Mouse (Mus musculus) embryonic facial prominence, embryonic 11.5 days (tissue): ENCODE data around the gene Rerg. TPM values are rescaled to one million over a fixed set of nuclear protein-coding genes. Genes with fewer than 3 reads are reported as not detected.
"Not testable (repeated sequence)": the region's sequence is repeated elsewhere in the genome, so short reads cannot be mapped to it uniquely, and the experiment has no call there.

Experiments used
- ATAC-seq: fragments of 200-750 bp; cut with Nextera tagmentation; replicated peaks from 2 replicates; pipeline ENCODE4 v1.8.0; 2017; ENCODE audit warnings: low read depth; ENCODE audit not compliant: insufficient number of reproducible peaks, low FRiP score, low TSS enrichment
- DNase-seq: peaks from one replicate; pipeline ENCODE4 v3.0.0-alpha.2; 2015; ENCODE audit warnings: low spot score
- H3K27ac ChIP-seq: fragments of 300-500 bp; sonication (generic); replicated peaks from 2 replicates; pipeline ENCODE4 v1.5.1; 2014; ENCODE audit warnings: mild to moderate bottlenecking, low read depth, low read length, control low read depth
- H3K27me3 ChIP-seq: fragments of 300-500 bp; sonication (generic); 2 replicates; pipeline ENCODE4 v1.6.1; 2014; ENCODE audit warnings: mild to moderate bottlenecking, low read length, moderate library complexity, mixed read lengths; ENCODE audit not compliant: control insufficient read depth, insufficient read depth
- H3K36me3 ChIP-seq: fragments of 300-500 bp; sonication (generic); replicated peaks from 2 replicates; pipeline ENCODE4 v1.6.1; 2014; ENCODE audit warnings: low read depth, mild to moderate bottlenecking, low read length, moderate library complexity, mixed read lengths; ENCODE audit not compliant: control insufficient read depth, insufficient read depth
- H3K4me1 ChIP-seq: fragments of 300-500 bp; sonication (generic); 2 replicates; pipeline ENCODE4 v1.6.1; 2014; ENCODE audit warnings: low read length, mixed read lengths; ENCODE audit not compliant: control insufficient read depth, insufficient read depth
- H3K4me2 ChIP-seq: fragments of 300-500 bp; sonication (generic); 2 replicates; pipeline ENCODE4 v1.6.1; 2014; ENCODE audit warnings: low read depth, mild to moderate bottlenecking, control low read depth, low read length, moderate library complexity
- H3K4me3 ChIP-seq: fragments of 300-500 bp; sonication (generic); 2 replicates; pipeline ENCODE4 v1.5.1; 2014; ENCODE audit warnings: low read depth, low read length, control low read depth
- H3K9ac ChIP-seq: fragments of 300-500 bp; sonication (generic); replicated peaks from 2 replicates; pipeline ENCODE4 v1.6.1; 2014; ENCODE audit warnings: mild to moderate bottlenecking, control low read depth, low read length
- H3K9me3 ChIP-seq: fragments of 300-500 bp; sonication (generic); replicated peaks from 2 replicates; pipeline ENCODE4 v1.6.1; 2016; ENCODE audit warnings: mild to moderate bottlenecking, low read length, inconsistent platforms, mixed read lengths; ENCODE audit not compliant: control insufficient read depth
- WGBS: fragments of 180-500 bp; shearing (Covaris S2); extraction: QIAGEN DNeasy Blood & Tissue Kit; methylation state at CpG from one replicate; pipeline ENCODE4 v1.1.7; 2014; 5-methylcytosine and 5-hydroxymethylcytosine counted together
- polyA plus RNA-seq: library from polyadenylated mRNA; unstranded; fragments of >200 nt; fragmentation: Nextera tagmentation; extraction: Ambion mirVana; gene quantifications from 2 replicates; pipeline ENCODE4 v1.2.1, GENCODE M21; 2014

Gene Rerg
- polyA plus RNA-seq, 1 experiment from 2014 or later: 7.6 TPM

DNA sequence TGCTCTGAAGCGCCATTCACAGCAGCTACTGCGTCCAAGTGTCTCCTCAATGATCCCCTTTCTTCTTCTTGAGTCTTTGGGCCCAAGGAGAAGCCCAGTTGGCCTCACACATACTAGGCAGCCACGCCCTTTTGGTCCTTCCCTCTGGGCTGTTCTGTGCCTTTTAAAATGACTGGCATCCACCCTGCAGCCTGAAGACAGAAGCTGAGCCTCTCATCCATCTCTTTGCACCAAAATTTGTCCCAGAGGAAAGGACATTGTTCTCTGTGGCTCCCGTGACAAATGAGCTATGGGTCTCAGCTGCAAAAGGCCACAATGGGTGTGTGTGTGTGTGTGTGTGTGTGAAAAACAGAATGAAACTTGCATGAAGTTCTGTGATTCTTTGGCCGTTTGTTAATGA lies 109.7 kb downstream of the Rerg start:
- WGBS: 64% methylated on average over 5 of the region's 5 CpGs
- Histone ChIP-seq H3K4me3 (no peak overlapping the region), H3K9ac (no peak overlapping the region), H3K4me2 (no peak overlapping the region), H3K36me3 (no peaks in the 10 kb centered on the region), H3K27ac (no peak overlapping the region), H3K4me1 (no peaks in the 10 kb centered on the region), H3K9me3 (no peaks in the 10 kb centered on the region), H3K27me3 (no peaks in the 10 kb centered on the region)
- DNase-seq (no peak), ATAC-seq (no peak)

DNA sequence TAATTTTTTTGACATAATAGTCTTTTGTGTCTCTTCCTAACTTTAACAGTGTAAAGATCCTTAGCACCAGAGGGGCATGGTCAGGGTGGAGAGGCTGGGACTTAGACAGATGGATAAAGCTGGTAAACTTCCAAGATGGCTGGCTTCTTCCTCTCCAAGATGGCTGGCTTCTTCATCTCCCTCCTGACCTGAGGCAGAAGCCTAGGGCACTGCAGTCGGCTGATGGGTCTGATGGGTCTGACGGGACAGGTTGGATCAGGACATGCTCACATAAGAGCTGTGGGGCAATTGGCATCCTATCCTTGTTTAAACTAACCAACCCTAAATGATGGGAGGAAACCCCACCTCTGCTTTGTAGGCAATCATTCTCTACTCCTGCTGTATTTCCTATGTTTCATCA lies 112.0 kb downstream of the Rerg start:
- H3K27ac ChIP-seq: no peak overlapping the region
- no peak overlapping the region for H3K4me2 ChIP-seq
- ATAC-seq (no peak), DNase-seq (no peak)
- no peaks in the 10 kb centered on the region for H3K9me3 ChIP-seq
- WGBS: 91% methylated on average over 2 of the region's 2 CpGs
- H3K27me3 ChIP-seq: no peaks in the 10 kb centered on the region
- no peaks in the 10 kb centered on the region for H3K36me3 ChIP-seq
- H3K4me1 ChIP-seq: no peaks in the 10 kb centered on the region
- no peak overlapping the region for H3K4me3 ChIP-seq
- no peak overlapping the region for H3K9ac ChIP-seq

DNA sequence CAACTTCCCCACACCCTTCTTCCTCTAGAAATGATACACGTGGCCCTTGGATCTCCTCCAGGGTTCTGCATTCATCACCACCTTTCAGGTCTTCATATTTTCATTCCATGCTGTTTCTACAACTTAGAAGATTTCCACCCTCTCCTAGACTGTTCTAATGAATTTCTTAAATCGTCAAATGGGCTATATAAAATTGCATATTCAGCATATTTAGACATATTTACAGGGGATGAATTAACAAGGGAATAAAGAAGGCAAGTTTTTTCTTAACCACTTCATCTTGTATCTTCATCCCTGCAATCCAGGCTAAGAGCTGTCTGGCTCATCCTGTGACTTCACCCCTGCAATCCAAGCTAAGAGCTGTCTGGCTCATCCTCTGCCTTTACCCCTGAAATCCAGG lies 116.2 kb downstream of the Rerg start:
- Histone ChIP-seq H3K27me3 (no peaks in the 10 kb centered on the region), H3K27ac (no peak overlapping the region), H3K9ac (no peak overlapping the region), H3K9me3 (no peaks in the 10 kb centered on the region), H3K4me3 (no peak overlapping the region), H3K36me3 (no peaks in the 10 kb centered on the region), H3K4me1 (no peaks in the 10 kb centered on the region), H3K4me2 (no peak overlapping the region)
- 81% methylated on average over 2 of the region's 2 CpGs for WGBS
- DNase-seq (no peak), ATAC-seq (no peak)

DNA sequence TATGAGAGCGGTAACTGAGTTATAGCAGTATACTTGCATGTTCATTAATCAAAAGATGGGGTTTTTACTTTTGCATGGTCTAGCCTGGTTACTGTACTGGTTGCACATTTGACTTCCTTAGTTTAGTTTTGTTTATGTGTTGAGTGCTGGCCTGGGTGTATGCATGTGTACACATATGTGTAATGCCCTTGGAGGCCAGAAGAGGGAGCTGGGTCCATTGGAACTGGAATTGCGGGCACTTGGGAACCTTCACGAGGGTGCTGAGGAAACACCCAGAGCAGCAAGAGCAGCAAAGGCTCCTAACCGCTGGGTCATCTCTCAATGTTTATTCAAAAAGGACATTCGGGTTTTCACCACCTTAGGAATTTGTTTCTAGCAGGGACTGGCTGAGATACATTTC lies 116.8 kb downstream of the Rerg start:
- ATAC-seq (no peak; the same call in 1 of the 2 replicates), DNase-seq (peak; percentile 26)
- 74% methylated on average over 5 of the region's 5 CpGs for WGBS
- no peak overlapping the region for H3K27ac ChIP-seq
- H3K9me3 ChIP-seq: no peaks in the 10 kb centered on the region
- no peaks in the 10 kb centered on the region for H3K4me1 ChIP-seq
- no peak overlapping the region for H3K9ac ChIP-seq
- H3K27me3 ChIP-seq: no peaks in the 10 kb centered on the region
- no peak overlapping the region for H3K4me2 ChIP-seq
- no peak overlapping the region for H3K4me3 ChIP-seq
- H3K36me3 ChIP-seq: no peaks in the 10 kb centered on the region

DNA sequence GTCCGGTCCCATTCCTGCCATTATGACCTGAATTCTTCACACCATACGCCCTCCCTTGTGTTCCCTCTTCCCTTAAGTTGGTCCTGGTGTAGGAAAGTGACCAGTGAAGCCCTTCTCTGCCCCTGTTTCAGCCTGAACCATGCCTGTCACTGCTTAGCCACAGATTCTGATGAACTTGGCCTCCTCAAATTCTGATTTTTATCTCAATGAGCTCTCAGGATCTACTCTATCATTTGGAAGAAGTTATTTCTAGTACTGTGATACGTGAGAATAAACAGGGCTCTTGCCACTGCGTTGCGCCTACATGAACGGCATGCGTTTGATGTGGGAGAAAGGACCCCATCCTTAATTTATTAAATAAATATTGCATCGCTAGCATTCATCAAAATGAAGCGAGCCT lies 117.3 kb downstream of the Rerg start:
- no peak overlapping the region for H3K27ac ChIP-seq
- no peaks in the 10 kb centered on the region for H3K4me1 ChIP-seq
- 90% methylated on average over 9 of the region's 9 CpGs for WGBS
- H3K4me2 ChIP-seq: no peak overlapping the region
- no peak for ATAC-seq
- DNase-seq: no peak
- H3K9me3 ChIP-seq: no peaks in the 10 kb centered on the region
- H3K36me3 ChIP-seq: no peaks in the 10 kb centered on the region
- H3K4me3 ChIP-seq: no peak overlapping the region
- no peak overlapping the region for H3K9ac ChIP-seq
- no peaks in the 10 kb centered on the region for H3K27me3 ChIP-seq

DNA sequence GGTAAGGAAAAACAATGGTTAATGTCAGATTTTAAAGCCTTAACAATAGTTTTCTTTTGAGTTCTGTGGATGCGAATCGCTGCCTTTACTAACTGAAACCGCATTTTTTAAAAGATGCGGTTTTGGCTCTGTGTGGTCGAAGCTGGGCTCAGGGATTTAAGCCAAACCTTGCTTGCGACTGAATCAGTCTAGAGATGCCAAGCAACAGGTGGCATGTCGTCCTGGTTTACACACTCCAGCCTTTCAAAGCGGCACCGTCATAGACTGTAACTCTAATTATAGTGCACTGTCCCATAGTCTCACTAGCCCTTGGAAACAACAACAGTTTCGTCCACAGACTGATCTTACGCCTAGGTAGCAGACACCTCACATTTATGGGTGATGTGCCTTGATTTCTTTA lies 123.3 kb downstream of the Rerg start:
- no peak overlapping the region for H3K27ac ChIP-seq
- H3K9ac ChIP-seq: no peak overlapping the region
- H3K4me1 ChIP-seq: no peaks in the 10 kb centered on the region
- H3K27me3 ChIP-seq: no peaks in the 10 kb centered on the region
- 93% methylated on average over 11 of the region's 11 CpGs for WGBS
- no peak overlapping the region for H3K4me2 ChIP-seq
- DNase-seq (no peak), ATAC-seq (no peak)
- H3K9me3 ChIP-seq: no peaks in the 10 kb centered on the region
- no peaks in the 10 kb centered on the region for H3K36me3 ChIP-seq
- no peak overlapping the region for H3K4me3 ChIP-seq

DNA sequence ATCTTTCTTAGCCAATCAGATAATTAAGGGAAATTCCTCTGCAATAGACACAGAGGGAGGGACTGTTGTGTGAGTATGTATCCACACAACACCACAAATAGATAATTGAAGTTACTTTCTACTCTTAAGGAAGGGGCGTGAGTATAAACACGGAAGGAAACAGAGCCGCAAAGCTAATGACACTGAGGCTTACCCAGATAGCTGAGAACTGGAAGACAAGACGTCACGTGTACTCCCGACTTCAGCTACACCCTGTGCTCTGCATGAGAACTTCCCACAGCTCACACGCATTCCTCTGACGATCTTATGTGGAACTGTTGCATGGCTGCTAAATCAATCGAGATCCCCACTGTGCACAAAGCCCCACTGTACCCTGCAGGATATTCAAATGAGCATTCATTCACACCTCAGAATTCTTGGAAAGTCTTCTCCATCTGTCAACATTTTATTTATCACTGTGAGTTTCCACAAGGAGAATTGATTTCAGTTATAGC lies 125.2 kb downstream of the Rerg start:
- H3K4me2 ChIP-seq: no peak overlapping the region
- DNase-seq (no peak), ATAC-seq (no peak)
- WGBS: 85% methylated on average over 9 of the region's 9 CpGs
- no peaks in the 10 kb centered on the region for H3K27me3 ChIP-seq
- H3K27ac ChIP-seq: no peak overlapping the region
- H3K9ac ChIP-seq: no peak overlapping the region
- no peaks in the 10 kb centered on the region for H3K9me3 ChIP-seq
- no peaks in the 10 kb centered on the region for H3K4me1 ChIP-seq
- H3K4me3 ChIP-seq: no peak overlapping the region
- H3K36me3 ChIP-seq: no peaks in the 10 kb centered on the region

DNA sequence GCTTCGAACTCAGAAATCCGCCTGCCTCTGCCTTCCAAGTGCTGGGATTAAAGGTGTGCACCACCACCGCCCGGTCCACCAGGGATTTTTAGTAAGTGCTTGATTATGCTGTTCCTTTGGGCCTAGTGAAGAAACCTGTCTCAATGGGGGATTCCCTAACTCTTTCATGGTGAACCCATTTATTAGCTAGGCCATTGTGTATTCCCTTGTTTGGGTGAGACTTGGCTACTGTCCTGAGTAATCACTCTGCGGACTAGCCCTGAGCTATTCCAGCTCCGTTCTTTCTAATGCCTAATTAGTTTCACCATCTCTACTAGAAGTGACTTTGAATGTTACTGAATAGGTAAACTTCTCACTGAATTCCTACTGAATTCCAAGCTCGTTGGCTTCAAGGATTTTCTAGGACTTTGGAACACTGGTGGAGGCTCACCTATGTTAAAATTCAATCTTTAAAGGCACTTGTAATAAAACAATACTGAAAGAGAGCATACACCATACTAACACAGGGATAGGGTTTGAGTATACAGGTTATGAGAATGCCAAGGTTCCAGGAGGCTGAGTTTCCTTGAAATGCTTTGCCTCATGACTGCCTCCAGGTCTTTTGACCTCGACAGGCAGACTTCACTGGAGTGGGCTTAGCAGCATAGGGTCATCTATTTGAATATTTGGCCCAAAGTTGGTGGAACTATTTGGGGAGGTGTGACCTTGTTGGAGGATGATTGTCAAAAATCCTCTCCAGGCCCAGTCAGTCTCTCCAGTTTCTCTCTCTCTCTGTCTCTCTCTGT lies 134.5 kb downstream of the Rerg start:
- H3K4me2 ChIP-seq, H3K4me1 ChIP-seq, DNase-seq, ATAC-seq, H3K36me3 ChIP-seq, H3K9me3 ChIP-seq, H3K27ac ChIP-seq, H3K27me3 ChIP-seq, H3K4me3 ChIP-seq, H3K9ac ChIP-seq: not testable (repeated sequence)
- 90% methylated on average over 8 of the region's 8 CpGs for WGBS
